Mouse (Mus musculus): ENCODE measurements at regions not wholly inside any gene's neighbourhood (a gene's known extent, or its start where the extent isn't known, plus 50 kb on each side); places are given as distances from the start of the nearest gene placed in this dataset.
"Not testable (repeated sequence)": the region's sequence is repeated elsewhere in the genome, so short reads cannot be mapped to it uniquely, and the experiment has no call there.

- DNase-seq = no peak
These were observed 204.7 kb upstream of the Pclo start for GRCm38 (mm10) chr5:14309981-14310380.

DNA sequence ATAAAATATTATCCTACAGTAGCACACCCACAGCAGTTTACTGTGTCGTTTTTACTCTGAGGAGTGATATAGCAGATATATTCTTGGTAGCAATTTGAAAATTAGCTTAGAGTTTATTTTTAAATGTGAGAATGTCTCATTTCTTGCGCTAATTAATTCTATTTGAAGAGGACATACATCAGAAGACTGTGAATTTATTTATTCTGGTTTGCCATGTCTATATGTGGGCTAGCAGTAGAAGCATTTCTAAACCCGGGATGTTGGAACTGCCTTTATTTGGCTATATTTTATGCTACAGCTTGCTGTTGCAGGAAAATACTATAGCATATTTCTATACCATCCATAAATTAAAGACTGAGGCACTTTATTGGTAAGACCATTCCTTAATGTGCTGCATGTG lies 203.0 kb upstream of the Pclo start:
- DNase-seq = no peak

GRCm38 (mm10) chr5:14320216-14320615 lies 194.5 kb upstream of the Pclo start:
- DNase-seq = no peak

DNA sequence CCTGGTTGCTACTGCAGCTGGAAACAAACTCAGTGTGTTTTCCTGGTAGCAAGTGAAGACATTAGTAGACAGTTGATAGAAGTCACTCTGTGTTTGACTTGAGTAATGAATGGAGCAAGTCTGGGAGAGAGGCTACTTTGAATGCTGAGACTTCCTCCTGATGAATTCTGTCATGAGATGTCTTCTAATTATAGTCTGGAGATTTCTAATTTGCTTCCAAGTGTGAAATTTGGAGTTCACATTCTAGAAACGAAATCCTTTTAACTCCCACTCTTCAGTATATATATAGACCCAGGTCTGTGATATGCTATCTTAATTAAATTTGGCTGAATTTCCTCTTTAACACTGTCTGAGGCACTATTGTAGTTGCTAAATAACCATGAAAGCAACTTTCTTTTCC lies 192.7 kb upstream of the Pclo start:
- no peak for DNase-seq

GRCm38 (mm10) chr5:14360446-14360845 lies 154.3 kb upstream of the Pclo start:
- DNase-seq = no peak

- DNase-seq = peak; percentile 45 to 77
These were observed 125.4 kb upstream of the Pclo start for GRCm38 (mm10) chr5:14389184-14389890.

DNA sequence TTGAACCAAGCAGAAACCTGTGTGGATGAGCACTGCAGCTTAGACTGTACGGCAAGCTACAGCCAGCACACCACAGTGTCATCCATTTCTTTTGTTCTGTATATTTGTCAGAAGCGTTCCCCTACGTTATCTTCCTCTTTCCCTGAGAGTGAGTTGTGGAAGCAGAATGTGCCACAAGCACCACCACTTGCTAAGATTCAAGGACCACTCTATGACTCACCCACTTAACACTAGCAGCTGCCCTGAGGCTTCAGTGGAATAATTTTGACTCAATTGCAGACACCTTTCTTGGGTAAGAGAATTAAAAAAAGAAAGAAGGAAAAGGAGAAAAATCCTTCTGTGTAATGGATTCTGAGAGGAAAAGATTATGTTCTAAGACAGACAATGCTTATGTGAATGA lies 122.9 kb upstream of the Pclo start:
- DNase-seq = no peak

DNA sequence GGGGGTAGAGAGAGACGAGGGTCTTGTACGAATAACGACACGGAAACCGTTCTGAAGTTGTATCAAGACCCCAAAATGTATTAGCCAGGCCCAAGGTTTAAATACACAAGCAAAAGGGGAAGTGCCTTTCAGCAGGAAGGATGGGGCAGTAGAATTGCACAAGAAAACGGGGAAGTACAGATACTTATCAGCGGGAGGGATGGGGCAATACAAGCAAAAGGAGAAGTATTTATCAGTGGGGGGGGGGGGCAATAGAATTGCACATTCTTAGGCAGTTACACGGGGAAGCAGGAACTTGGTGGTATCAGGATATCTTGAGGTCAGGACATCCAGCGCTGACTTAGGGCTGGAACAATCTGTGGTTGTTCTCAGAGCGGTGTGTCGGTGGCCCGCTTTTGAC lies 111.3 kb upstream of the Pclo start:
- not testable (repeated sequence) for DNase-seq

GRCm38 (mm10) chr5:14404344-14404743 lies 110.4 kb upstream of the Pclo start:
- no peak for DNase-seq

DNA sequence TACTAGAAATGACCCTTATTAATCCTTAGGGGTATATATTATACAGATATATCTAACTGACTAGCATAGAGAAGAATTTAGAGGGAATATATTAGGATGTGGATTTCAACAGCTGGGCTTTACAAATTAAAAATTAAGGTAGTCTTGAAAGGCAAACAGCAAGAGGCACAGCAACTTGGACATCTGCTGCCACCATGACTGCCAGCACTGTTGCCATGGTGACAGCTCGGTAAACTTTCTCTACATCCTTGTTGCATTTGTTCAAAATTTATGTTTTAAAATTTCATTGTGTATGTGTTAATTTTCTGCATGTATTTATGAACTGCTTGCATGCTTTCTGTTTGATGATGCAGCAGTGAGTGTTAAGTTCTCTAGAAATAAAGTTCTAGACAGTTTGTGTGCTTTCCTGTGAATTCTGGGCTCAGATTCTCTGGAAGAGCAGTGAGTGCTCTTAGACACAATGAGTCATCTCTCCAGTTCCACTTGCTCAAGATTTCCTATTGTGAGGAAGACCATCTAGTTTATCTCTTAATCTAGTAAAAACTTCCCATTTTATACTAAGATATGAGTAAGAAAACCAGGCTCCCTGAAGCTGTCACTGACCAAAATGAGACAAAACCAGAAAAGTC lies 99.4 kb upstream of the Pclo start:
- no peak for DNase-seq

DNA sequence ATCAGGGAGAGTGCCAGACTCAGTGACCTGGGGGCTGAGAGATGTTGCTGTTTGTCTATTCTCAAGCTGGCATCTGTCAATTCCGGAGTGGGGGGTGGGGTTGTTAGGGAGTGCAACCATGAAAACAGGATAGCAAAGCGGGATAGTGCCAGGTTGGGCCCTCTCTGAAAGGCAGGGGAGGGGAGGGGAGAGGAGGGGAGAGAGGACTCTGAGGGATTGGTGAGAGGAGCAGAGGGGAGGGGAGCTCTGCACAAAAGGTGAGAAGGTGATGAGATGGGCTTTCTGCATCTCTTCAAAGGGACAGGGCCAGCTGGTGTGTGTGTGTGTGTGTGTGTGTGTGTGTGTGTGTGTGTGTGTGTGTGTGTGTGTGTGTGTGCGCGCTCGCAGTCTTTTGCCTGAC lies 61.6 kb upstream of the Pclo start:
- DNase-seq = no peak

All from kidney, postnatal 25 days (tissue).